Mouse (Mus musculus) cerebellum, adult 2 months (tissue): ENCODE data around the gene Shroom1.

ENCODE experiments used
- CTCF ChIP-seq: fragments of 200-500 bp; IDR thresholded peaks from 2 replicates; pipeline ENCODE4 v1.5.1; 2011; ENCODE audit warnings: low read depth, mild to moderate bottlenecking, control low read depth, low read length, moderate library complexity, borderline replicate concordance; ENCODE audit not compliant: insufficient read depth
- POLR2A ChIP-seq: fragments of 200-500 bp; IDR thresholded peaks from 2 replicates; pipeline ENCODE4 v1.6.1; 2011; ENCODE audit warnings: low read length, control low read depth, borderline replicate concordance; ENCODE audit not compliant: insufficient read depth

DNA sequence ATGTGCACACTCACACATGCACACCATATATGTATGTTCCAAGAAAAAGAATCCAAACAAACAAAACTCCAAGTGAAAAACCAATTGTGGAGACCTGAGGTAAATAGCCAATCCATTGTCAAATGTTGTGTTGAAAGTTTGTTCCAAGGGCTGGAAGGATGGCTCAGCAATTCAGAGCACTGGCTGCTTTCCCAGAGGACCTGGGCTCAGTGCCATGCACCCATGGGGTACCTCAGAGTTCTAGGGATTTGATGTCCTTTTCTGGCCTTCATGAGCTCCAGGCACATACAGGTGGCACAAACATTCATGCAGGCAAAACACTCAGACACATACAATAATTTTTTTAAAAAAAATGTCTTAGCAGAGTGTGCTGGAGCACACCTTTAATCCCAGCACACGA is 8.5 kb upstream of the Shroom1 start:
- TF ChIP-seq CTCF = no peak
- no peak for TF ChIP-seq POLR2A
